Mouse (Mus musculus): ENCODE results near the gene Stxbp1.
"Not testable (repeated sequence)": the region's sequence is repeated elsewhere in the genome, so short reads cannot be mapped to it uniquely, and the experiment has no call there.

The Stxbp1 gene

DNA sequence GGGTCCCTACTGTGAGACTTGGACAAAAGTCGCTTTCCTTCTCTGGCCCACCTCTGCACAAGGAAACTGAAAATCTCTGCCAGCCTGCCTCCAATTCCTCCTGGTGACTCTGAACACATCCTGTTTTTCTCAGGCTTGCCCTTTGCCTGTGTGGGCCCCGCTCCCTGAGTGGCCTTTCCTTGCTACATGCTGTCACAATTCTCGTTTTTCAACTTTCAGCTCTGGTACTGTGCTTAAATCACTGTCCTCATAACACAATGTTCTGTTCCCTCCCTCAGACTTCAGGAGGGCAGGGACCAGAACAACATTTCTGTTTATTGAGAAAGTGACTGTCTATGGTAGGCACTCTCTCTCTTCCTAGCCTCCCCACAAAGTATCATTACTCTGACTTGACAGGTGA, 27.0 kb upstream of the Stxbp1 start:
- peak; percentile 94 for DNase-seq (ENCODE audit: low spot score)

- peak; percentile 63 for DNase-seq (ENCODE audit: low spot score)
Measured at GRCm38 (mm10) chr2:32870275-32871100, 23.4 kb upstream of the Stxbp1 start.

DNA sequence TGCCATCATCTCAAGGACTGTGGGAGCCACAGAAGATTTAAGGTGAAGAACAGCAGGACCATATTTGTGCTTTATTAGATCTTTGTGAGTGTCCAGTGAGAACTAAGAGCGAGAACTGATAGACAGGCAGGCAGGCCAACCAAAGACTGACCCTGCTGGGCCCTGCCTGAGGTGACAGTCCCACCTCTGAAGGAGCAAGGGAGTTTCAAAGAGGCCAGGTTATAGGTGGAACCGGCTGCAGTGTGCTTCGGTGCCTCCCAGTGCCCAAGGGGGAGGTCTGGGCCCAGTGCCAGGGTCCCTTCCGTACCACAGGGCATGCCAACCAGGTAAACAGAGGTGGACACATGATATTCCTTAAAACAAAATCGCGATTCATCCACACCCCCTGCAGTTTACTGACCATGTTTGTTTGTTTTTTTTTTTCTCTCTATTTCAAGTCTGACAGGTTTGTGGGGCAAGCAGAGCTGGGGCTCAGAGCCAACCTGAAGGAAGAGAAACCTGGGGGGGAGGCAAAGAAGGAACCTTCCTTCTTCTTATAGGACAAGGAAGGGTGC, 22.8 kb upstream of the Stxbp1 start:
- no peak for DNase-seq (ENCODE audit: low spot score)

- DNase-seq (ENCODE audit: low spot score) = peak; percentile 73
Measured at GRCm38 (mm10) chr2:32867354-32867753, 20.3 kb upstream of the Stxbp1 start.

- DNase-seq (ENCODE audit: low spot score) = peak; percentile 82
Measured at GRCm38 (mm10) chr2:32864755-32865154, 17.7 kb upstream of the Stxbp1 start.

GRCm38 (mm10) chr2:32863317-32863716, 16.3 kb upstream of the Stxbp1 start:
- no peak for DNase-seq (ENCODE audit: low spot score)

DNA sequence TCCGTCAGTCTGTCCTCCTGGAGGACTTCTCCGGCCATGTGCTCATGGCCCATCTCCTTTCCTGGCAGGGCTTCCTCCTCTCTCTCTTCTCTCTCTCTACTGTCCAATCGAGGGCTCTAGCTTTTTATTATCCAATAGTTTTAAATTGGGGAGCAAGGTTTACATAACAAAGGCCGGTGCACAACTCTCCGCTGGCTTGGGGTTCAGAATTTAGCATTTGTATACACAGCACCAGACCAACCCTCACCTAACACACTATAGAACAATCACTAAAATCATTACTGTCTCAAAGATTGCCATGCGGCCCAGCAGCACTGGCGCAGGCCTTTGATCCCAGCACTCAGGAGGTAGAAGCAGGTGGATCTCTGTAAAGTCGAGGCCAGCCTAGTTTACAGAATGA, 13.8 kb upstream of the Stxbp1 start:
- no peak for DNase-seq (ENCODE audit: low spot score)

DNA sequence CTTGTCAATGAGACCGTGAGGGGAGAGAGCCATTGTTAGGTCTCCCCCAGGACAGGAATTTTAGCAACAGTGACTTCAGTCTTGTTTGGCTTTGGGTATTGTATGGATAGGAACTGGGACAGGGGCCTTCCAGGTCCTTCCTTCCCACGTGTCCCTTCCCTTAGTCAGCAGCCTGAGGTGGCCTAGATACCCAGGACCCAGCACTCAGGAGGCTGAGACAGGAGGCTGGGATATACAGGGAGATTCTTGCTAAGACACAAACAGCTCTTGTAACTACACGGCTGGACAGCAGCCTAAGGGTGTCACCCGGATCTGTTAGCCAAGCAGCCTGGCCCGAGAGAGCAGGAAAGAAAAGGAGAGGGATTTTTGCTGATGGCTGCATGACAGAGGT, 12.6 kb upstream of the Stxbp1 start:
- DNase-seq (ENCODE audit: low spot score) = no peak

GRCm38 (mm10) chr2:32859010-32859621, 12.1 kb upstream of the Stxbp1 start:
- peak; percentile 70 for DNase-seq (ENCODE audit: low spot score)

DNA sequence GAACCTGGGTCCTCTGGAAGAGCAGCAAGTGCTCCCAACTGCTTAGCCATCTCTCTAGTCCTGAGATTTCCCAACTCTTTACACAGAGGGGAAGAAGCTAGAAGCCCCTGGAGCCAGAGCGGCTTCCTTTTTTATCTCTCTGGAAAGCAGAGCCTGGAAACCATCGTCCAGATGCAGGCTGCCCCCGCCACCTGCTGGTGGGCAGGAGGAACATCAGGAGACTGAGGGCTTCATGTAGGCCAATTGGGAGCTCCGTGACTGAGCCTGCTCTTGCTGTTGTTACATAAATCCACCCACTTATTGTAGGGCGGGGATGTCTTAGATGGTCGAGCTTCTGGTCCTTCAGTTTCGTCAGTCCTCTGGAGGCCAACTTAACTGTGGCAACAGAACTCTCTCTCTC, 10.5 kb upstream of the Stxbp1 start:
- DNase-seq (ENCODE audit: low spot score) = peak; percentile 91

- DNase-seq (ENCODE audit: low spot score) = no peak
Measured at GRCm38 (mm10) chr2:32855790-32856465, 8.9 kb upstream of the Stxbp1 start.

DNA sequence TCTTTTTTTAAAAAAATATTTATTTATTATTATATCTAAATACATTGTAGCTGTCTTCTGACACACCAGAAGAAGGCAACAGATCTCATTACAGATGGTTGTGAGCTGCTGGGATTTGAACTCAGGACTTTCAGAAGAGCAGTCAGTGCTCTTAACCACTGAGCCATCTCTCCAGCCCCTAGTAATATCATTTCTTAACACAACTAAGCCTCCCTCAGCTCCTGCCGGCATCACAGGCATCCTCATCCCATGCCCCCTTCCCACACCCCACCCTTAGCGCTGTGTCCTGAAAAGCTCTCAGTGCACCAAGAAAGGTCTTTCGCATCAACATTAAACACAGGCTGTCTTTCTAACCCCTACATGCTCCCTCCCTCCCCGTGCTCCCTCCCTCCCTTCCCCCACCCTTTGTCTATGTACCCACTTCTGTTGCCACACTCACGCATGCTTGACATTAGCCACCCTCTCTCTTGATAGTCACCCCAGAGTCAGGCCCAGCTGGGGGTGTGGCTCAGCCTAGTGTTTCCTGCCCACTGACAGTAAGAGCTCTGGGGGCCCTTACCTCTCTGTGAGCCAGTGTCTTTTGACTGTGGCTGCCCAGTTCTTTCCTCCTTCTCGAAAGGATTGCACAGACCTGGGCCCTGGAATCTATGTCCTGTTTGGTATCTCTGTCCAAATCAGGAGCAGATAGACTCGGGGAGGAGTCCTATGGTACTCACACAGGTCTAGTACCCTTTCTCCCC, 8.2 kb upstream of the Stxbp1 start:
- DNase-seq (ENCODE audit: low spot score) = no peak

DNA sequence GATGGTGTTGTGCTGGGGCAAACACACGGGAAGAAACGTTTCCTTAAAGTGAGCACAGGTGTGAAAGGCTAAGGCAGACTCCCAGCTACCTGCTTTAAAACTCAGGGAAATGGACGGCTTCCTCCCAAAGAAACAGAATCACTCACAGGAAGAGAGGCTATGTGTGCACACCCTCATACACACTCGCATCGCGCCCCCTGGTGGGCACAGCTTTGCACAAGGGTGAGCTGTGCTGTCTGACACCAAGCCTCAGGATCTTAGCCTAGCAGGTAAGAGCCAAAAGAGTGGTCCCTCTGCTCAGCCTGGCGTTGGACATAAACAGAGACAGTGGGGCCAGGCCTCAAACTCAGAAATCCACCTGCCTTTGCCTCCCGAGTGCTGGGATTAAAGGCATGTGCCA, 7.2 kb upstream of the Stxbp1 start:
- DNase-seq (ENCODE audit: low spot score) = peak; percentile 93

DNA sequence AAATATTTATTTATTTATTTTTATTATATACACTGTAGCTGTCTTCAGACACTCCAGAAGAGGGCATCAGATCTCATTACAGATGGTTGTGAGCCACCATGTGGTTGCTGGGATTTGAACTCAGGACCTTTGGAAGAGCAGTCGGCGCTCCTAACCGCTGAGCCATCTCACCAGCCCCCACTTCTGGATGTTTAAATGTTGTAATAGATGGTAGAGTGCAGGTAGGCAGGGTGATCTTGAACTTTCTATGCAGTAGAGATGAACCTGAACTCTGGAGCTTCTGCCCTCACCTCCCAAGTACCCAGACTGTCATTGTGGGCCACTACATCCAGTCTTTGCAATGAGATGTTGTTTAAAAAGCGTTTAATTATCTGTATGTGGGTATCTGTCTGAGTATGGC, 6.7 kb upstream of the Stxbp1 start:
- DNase-seq (ENCODE audit: low spot score) = not testable (repeated sequence)

DNA sequence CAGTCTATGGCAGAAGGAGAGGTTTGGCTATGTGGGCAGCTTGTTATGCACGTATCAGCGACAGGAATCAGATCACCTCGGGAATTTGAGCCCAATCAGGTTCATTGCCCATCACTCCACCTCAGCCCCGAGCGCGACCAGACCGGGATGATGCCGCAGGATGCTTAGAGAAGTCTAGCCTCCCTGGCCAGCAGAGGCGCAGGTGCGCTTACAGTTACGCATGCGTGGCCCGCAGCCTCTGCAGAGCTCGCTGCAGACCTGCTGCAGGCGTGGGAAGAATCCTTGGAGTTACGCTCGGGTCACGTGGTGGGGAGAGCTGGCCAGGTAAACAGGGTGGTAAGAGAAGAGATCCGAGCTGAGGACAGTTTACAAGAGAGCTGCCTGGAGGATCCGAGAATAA, 5.1 kb upstream of the Stxbp1 start:
- no peak for DNase-seq (ENCODE audit: low spot score)

- no peak for DNase-seq (ENCODE audit: low spot score)
Measured at GRCm38 (mm10) chr2:32847468-32847821, 400 bp upstream of the Stxbp1 start.

DNA sequence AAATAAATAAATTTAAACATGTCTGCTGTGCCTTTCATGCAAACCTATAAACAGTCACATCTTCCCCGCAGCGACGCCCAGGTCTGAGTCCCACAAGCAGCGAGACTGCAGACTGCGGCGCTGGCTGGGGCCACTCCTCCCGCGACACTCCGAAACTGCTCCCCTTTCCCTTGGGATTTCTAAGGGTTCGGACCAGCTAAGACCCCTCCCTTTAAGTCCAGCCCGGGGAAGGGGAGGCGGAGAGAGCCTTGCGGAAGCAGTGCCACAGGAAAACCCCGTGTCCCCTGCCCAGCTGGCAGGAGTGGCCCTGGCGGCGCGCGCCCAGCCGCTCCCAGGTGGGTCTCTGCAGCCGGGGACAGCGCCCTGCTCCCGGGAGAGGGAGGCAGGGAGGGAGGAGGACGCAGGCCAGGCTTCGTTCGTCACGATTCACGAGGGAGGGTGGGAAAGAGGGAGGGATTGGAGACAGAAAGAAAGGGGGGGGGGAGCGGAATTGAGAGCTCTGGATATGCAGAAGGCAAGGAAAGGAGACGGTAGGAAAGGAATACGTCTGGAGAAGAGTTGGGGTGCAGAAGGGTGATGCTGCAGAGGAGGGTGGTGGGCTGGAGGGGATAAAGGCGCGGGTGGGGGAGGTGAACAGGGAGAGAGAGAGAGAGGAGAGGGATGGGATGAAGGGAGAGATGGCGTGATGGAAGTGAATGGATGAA, 792 bp downstream of the Stxbp1 start:
- DNase-seq (ENCODE audit: low spot score) = peak; percentile 70

- no peak for DNase-seq (ENCODE audit: low spot score)
Measured at GRCm38 (mm10) chr2:32845572-32846100, 1.4 kb downstream of the Stxbp1 start.

GRCm38 (mm10) chr2:32842558-32842957, 4.5 kb downstream of the Stxbp1 start:
- no peak for DNase-seq (ENCODE audit: low spot score)

- DNase-seq (ENCODE audit: low spot score) = no peak
Measured at GRCm38 (mm10) chr2:32841099-32841498, 5.9 kb downstream of the Stxbp1 start.

GRCm38 (mm10) chr2:32839261-32839660, 7.8 kb downstream of the Stxbp1 start:
- no peak for DNase-seq (ENCODE audit: low spot score)

Measured in adipocyte (in vitro differentiated cells).